Mouse (Mus musculus): ENCODE measurements around the gene Echdc2.

The Echdc2 gene

DNA sequence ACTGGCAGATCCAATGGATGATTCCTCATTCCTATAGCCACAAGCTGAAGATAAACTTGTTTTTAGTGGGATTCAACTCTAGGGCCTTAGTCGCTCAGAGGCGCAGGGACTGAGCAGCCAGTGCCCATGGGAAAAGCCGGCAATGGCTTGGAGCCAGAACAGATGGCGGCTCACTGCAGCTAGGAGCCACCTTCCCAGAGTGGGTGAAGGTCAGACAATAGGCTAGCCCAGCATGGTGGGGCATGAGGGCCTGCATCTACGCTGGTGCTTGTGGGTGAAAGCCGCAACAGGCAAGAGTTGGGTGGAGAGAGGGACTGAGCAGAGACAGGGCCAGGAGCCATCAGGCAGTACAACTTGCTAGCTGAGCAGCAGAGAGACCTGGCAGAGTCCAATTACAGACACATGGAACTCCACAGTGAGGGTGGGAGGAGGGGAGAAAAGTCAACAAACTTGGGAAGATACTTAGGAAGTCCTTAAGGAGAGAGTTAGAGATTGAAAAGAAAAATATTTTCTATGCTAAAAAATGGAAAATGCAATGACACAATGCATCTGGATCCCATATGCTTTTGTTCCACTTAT is 31.1 kb downstream of the Echdc2 start:
- DNase-seq (ENCODE audit: inconsistent age in 2 of 2, low spot score in 1 of 2) = peak in 1 of 2 experiments; percentile 50

DNA sequence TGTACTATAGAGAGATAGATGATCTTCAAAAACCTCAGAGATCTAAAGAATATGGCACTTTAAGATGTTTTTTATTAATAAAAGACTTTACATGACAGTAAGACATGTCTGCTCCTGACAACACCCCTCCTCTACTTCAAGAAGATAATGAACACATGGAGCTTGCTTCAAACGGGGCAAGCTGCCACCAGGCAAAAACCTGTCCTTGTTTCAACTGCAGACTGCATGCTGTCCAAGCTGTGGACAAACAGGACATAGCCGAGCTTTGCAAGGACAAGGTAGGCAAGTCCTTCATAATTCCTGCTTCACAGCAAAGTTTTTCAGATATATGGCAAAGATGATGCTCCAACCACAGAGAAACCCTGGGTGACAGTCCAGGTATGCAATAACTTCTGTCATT is 34.0 kb downstream of the Echdc2 start:
- DNase-seq (ENCODE audit: inconsistent age in 2 of 2, low spot score in 1 of 2) = no peak

DNA sequence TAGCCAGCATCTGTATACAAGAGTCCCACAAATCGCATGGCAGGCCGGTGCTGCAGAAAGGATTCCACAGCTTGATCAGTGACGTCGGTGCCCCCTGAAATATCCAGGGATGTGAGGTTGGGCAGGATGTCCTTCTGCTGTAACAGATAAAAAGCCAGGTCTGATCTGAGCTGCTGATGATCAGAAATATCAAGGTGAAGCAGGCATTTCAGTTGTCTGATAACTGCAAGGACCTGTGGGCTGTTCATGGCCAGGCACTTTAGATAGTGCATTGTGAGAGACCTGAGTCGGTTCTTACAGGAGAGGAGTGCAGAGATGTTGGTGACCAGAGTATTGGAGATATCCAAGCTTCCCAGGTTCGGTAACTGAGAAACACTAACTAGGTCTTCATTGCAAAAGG is 39.4 kb downstream of the Echdc2 start:
- no peak for DNase-seq (ENCODE audit: inconsistent age in 2 of 2, low spot score in 1 of 2)

DNA sequence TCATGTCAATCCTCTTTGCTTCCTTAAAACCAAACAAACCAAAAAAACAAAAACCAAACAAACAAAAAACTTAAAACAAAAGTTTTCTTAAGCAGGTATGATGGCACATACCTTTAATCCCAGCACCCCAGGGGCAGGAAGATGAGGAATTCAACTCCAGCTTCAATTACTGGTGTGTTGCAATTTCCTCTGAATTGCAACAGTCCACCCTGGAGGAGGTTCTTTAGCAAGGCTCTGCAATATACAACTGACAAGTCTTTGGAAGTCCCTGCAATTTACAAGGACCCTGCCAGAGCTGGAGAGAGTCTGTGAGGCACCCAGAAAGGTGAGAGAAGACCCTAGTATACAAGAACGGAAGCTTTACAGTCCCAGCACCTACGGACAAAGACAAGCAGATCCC is 47.8 kb downstream of the Echdc2 start:
- no peak for DNase-seq (ENCODE audit: inconsistent age in 2 of 2, low spot score in 1 of 2)

DNA sequence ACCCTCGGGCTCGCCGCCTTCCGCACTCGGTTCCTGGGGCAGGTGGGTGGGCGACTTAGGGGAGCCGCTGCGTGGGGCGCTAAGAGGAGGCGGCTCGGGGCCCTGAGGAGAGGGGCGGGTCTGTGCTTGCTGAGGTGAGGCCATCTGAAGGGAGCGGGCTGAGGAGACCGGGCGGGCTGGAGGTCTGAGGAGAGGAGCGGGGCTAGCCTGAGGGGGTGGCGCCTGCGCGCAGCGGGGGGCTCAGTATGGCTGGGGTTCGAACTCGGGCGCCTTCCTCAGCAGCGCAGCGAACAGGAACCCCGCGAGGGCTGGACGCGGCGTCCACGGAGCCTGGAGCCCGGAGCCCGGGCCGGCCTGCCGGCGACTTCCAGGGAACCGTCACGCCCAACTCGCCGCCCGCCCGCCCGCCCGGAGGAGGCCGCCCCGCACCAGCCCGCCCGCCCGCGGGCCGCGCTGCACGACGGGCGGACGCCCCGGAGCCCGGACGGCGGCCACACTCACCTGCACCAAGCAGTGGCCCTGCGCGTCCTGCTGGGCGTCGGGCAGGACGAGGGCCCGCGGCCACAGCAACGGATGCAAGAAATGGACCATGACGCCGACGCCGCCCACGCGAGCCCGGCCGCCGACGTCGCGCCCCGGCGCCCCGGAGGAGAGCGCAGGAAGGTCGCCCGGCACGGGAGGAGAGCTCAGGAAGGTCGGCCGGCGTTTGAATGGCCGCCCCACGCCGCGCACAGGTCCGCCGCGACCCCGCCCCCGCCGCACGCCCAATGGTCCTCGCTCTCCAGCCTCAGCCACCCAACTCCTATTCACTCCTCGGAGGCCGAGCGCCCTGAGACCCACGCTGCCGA is 52.3 kb downstream of the Echdc2 start, which contains the start of gene Zyg11a:
Gene Zyg11a, minus strand, starts transcription at position 717 of the 848 bp plus-strand sequence.
- peak; percentile 8 to 48 for DNase-seq (ENCODE audit: inconsistent age in 2 of 2, low spot score in 1 of 2)

DNA sequence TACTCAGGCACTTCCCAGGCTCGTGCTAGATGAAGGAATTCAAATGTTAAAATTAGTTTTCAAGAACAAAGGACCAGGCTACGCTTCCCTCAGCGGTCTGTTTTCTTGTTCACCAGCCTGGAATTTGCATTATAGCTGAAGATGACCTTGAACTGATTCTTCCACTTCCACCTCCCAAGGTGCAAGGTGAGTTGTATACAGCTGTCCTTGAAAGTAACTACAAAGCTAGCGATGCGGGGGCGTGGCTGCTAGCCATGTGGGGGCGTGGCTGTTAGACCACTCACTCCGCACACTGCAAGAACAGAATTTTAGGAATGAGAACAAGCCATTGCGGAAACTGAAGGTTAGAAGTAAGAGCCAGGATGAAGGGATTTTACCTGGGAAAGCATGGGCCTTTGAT is 53.8 kb downstream of the Echdc2 start:
- DNase-seq (ENCODE audit: inconsistent age in 2 of 2, low spot score in 1 of 2) = no peak

GRCm38 (mm10) chr4:108222507-108222906 is 57.3 kb downstream of the Echdc2 start:
- DNase-seq (ENCODE audit: inconsistent age in 2 of 2, low spot score in 1 of 2) = no peak

DNA sequence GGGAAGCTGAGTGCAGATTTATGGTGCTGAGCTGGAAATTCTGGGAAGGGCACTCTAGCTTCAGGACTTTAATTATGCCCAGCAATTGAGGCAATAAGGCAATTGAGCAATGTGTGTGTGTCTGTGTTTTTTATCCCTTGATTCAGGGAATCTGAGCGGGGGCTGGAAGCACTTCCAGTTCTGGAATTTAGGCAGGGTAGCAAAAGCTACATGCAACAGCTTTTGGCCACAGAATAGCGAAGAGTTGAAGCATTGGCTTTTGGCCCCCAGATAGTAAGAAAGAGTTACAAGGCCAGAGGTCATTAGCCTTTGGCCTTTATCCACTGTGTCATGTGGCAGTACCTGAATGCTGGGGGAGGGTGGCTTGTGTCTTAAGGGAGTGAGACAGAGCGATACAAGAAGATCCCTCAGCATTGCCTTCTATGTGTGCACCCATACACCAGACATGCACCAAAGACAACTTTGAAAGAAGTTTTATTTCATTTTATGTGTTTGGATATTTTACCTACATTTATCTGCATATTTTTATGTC is 60.2 kb downstream of the Echdc2 start:
- peak in 1 of 2 experiments; percentile 64 for DNase-seq (ENCODE audit: inconsistent age in 2 of 2, low spot score in 1 of 2)

Measured in adrenal gland, adult (tissue).